Mouse (Mus musculus) liver, embryonic 14.5 days (tissue): ENCODE data around the gene Clec4b1. TPM values are rescaled to one million over a fixed set of nuclear protein-coding genes. Genes with fewer than 3 reads are reported as not detected.
"Not testable (repeated sequence)": the region's sequence is repeated elsewhere in the genome, so short reads cannot be mapped to it uniquely, and the experiment has no call there.

Source experiments
- ATAC-seq: fragments of 200-750 bp; cut with Nextera tagmentation; 2 replicates; pipeline ENCODE4 v1.8.0; 2017; ENCODE audit warnings: moderate number of reproducible peaks, mild to moderate bottlenecking, moderate library complexity; ENCODE audit not compliant: insufficient read depth
- DNase-seq, 3 experiments: peaks; one replicate each; pipeline ENCODE4 v3.0.0-alpha.2; 2012 to 2013; ENCODE audit warnings: low read depth in 3 of 3, low spot score in 3 of 3
- H3K27ac ChIP-seq: fragments of 300-500 bp; sonication (generic); 2 replicates; pipeline ENCODE4 v1.5.1; 2014; ENCODE audit warnings: moderate library complexity, mild to moderate bottlenecking, control low read depth, inconsistent platforms
- H3K27me3 ChIP-seq: fragments of 300-500 bp; sonication (generic); 2 replicates; pipeline ENCODE4 v1.6.1; 2014; ENCODE audit warnings: mild to moderate bottlenecking, low read length, moderate library complexity; ENCODE audit not compliant: control insufficient read depth, insufficient read depth
- H3K36me3 ChIP-seq: fragments of 300-500 bp; sonication (generic); replicated peaks from 2 replicates; pipeline ENCODE4 v1.6.1; 2014; ENCODE audit warnings: low read depth; ENCODE audit not compliant: control insufficient read depth, insufficient read depth
- H3K4me1 ChIP-seq, 2 experiments: fragments of 200-500 bp in 1 of 2; fragments of 300-500 bp in 1 of 2; sonication (generic) in 1 of 2; replicated peaks; 2 replicates each; pipeline ENCODE4 v1.6.1; 2012 to 2014; ENCODE audit warnings: antibody characterized with exemption in 1 of 2, inconsistent platforms in 1 of 2, low read length in 1 of 2; ENCODE audit not compliant: control insufficient read depth in 2 of 2, insufficient read depth in 2 of 2
- H3K4me2 ChIP-seq: fragments of 300-500 bp; sonication (generic); 2 replicates; pipeline ENCODE4 v1.6.1; 2014; ENCODE audit warnings: low read depth, mild to moderate bottlenecking, control low read depth, moderate library complexity
- H3K4me3 ChIP-seq, 2 experiments: fragments of 200-500 bp in 1 of 2; fragments of 300-500 bp in 1 of 2; sonication (generic) in 1 of 2; 2 replicates each; pipeline ENCODE4 v1.5.1; 2012 to 2014; ENCODE audit warnings: low read depth in 2 of 2, low read length in 2 of 2, mild to moderate bottlenecking in 2 of 2, control low read depth in 1 of 2, inconsistent platforms in 1 of 2, moderate library complexity in 1 of 2; ENCODE audit not compliant: insufficient read depth in 1 of 2
- H3K9ac ChIP-seq: fragments of 300-500 bp; sonication (generic); replicated peaks from 2 replicates; pipeline ENCODE4 v1.6.1; 2014; ENCODE audit warnings: mild to moderate bottlenecking, control low read depth, moderate library complexity
- H3K9me3 ChIP-seq: fragments of 300-500 bp; sonication (generic); 2 replicates; pipeline ENCODE4 v1.6.1; 2016; ENCODE audit warnings: low read length, mixed read lengths; ENCODE audit not compliant: control insufficient read depth
- CTCF ChIP-seq: IDR thresholded peaks from 2 replicates; pipeline ENCODE4 v1.5.1; 2016; ENCODE audit warnings: antibody characterized with exemption, low read depth, control low read depth
- EP300 ChIP-seq: IDR thresholded peaks from 2 replicates; pipeline ENCODE4 v1.6.1; 2016; ENCODE audit warnings: antibody characterized with exemption, low read depth
- WGBS: fragments of 180-500 bp; shearing (Covaris S2); extraction: QIAGEN DNeasy Blood & Tissue Kit; methylation state at CpG from one replicate; pipeline ENCODE4 v1.1.7; 2014; ENCODE audit not compliant: insufficient replicate concordance; 5-methylcytosine and 5-hydroxymethylcytosine counted together
- polyA plus RNA-seq, 2 experiments: library from polyadenylated mRNA; depleted of rRNA in 1 of 2; stranded (reverse) in 1 of 2; unstranded in 1 of 2; fragments of >200 nt; fragmentation: Nextera tagmentation in 1 of 2; extraction: Ambion mirVana in 1 of 2; gene quantifications; 2 replicates each; pipeline versions ENCODE4 v1.2.1 to v1.2.3; 2012 to 2014

The Clec4b1 gene
- polyA plus RNA-seq (2012; rRNA removed): 0.06 TPM in 2 replicates
- polyA plus RNA-seq (2014; fragmentation: Nextera tagmentation; extraction: Ambion mirVana): not detected in 2 replicates

- no peak for TF ChIP-seq EP300
- TF ChIP-seq CTCF: no peak
- Histone ChIP-seq H3K9ac (no peak within 1 kb of the TSS), H3K27me3 (no peaks in the 10 kb centered on the region), H3K4me1 (no peaks in the 10 kb centered on the region), H3K27ac (no peak within 1 kb of the TSS), H3K4me2 (no peak within 1 kb of the TSS), H3K9me3 (no peaks in the 10 kb centered on the region), H3K36me3 (no peaks in the 10 kb centered on the region), H3K4me3 (no peak within 1 kb of the TSS)
- ATAC-seq (no peak), DNase-seq (no peak)
- 61% methylated on average over 2 of the region's 2 CpGs for WGBS
Measured at GRCm38 (mm10) chr6:123049742-123050372, at the start of gene Clec4b1. Gene Clec4b1, plus strand, starts transcription at chr6:123049962.

DNA sequence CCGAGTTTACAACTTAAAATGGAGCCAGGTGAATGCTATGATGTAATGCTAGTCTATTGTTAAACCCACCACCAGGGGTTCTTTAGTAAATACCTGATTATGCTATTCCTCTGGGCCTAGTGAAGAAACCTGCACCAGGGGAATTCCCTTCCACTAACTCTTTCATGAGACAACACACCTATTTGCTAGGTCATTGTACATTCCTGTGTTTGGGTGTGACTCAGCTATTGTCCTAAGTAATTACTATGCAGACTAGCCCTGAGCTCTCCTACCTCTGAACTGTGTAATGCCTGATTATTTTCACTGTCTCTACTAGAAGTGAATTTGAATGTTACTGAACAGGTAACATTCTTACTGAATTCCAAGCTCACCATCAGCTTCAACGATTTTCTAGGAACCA, 45.1 kb upstream of the Clec4b1 start:
- not testable (repeated sequence) for H3K27ac ChIP-seq, ATAC-seq, H3K27me3 ChIP-seq, H3K4me3 ChIP-seq, H3K4me2 ChIP-seq, H3K9ac ChIP-seq, H3K36me3 ChIP-seq, H3K9me3 ChIP-seq, H3K4me1 ChIP-seq, DNase-seq
- 49% methylated on average over 2 of the region's 2 CpGs for WGBS

DNA sequence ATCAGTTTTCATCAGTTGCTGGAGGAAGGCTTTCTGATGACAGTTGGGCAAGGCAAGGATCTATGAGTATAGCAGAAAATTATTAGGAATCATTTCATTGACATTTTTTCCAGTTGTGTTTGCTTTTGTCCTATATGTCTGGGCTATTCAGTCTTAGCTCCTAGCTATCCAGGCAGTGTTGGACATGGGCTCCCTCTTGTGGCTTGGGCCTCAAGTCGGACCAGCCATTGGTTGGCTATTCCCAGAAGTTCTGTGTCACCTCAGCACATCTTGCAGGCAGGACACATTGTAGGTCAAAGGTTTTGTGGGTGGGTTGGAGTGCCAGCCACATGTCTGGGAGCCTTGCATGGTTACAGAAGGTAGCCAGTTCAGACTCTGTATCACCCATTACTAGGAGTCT, 44.2 kb upstream of the Clec4b1 start:
- Histone ChIP-seq H3K27me3 (no peaks in the 10 kb centered on the region), H3K4me3 (no peak overlapping the region), H3K36me3 (no peaks in the 10 kb centered on the region), H3K27ac (no peak overlapping the region), H3K4me1 (no peaks in the 10 kb centered on the region), H3K4me2 (no peak overlapping the region), H3K9ac (no peak overlapping the region), H3K9me3 (no peaks in the 10 kb centered on the region)
- DNase-seq: no peak
- ATAC-seq: no peak
- peak; percentile 38; the same call in 1 of the 2 replicates for TF ChIP-seq CTCF
- no peak for TF ChIP-seq EP300
- 35% methylated on average over 1 of the region's 1 CpGs for WGBS

- WGBS: 63% methylated on average over 4 of the region's 4 CpGs
- Histone ChIP-seq H3K4me1 (no peaks in the 10 kb centered on the region), H3K9me3 (no peaks in the 10 kb centered on the region), H3K27me3 (no peaks in the 10 kb centered on the region), H3K9ac (no peak overlapping the region), H3K36me3 (no peaks in the 10 kb centered on the region), H3K27ac (no peak overlapping the region), H3K4me3 (no peak overlapping the region), H3K4me2 (no peak overlapping the region)
- ATAC-seq: no peak
- TF ChIP-seq EP300: no peak
- TF ChIP-seq CTCF: no peak
- DNase-seq: no peak
Measured at GRCm38 (mm10) chr6:123095125-123095843, 45.5 kb downstream of the Clec4b1 start.

GRCm38 (mm10) chr6:123106128-123106527, 56.4 kb downstream of the Clec4b1 start, which contains the start of gene Clec4a2:
Gene Clec4a2, plus strand, starts transcription at chr6:123106428.
- ATAC-seq, H3K9ac ChIP-seq, H3K27ac ChIP-seq, H3K4me1 ChIP-seq, H3K27me3 ChIP-seq, H3K4me3 ChIP-seq, DNase-seq, H3K36me3 ChIP-seq, H3K9me3 ChIP-seq, H3K4me2 ChIP-seq: not testable (repeated sequence)
- WGBS: 28% methylated on average over 1 of the region's 1 CpGs

Other genes with a start within 250 kb of the Clec4b1 start
- 8.7 and 9.6 TPM in 2 replicates for gene Slc2a3, start 248.3 kb upstream of the Clec4b1 start, polyA plus RNA-seq (2012; rRNA removed)
- 13.9 and 16.0 TPM in 2 replicates for gene Slc2a3, start 248.3 kb upstream of the Clec4b1 start, polyA plus RNA-seq (2014; fragmentation: Nextera tagmentation; extraction: Ambion mirVana)
- gene Foxj2, start 230.0 kb upstream of the Clec4b1 start, polyA plus RNA-seq (2012; rRNA removed): 1.3 TPM in 2 replicates
- gene Foxj2, start 230.0 kb upstream of the Clec4b1 start, polyA plus RNA-seq (2014; fragmentation: Nextera tagmentation; extraction: Ambion mirVana): 1.1 and 1.3 TPM in 2 replicates
- 0.55 and 0.57 TPM in 2 replicates for gene C3ar1, start 193.8 kb upstream of the Clec4b1 start, polyA plus RNA-seq (2012; rRNA removed)
- gene C3ar1, start 193.8 kb upstream of the Clec4b1 start, polyA plus RNA-seq (2014; fragmentation: Nextera tagmentation; extraction: Ambion mirVana): 0.59 and 0.66 TPM in 2 replicates
- 13.6 and 13.8 TPM in 2 replicates for gene Necap1, start 175.5 kb upstream of the Clec4b1 start, polyA plus RNA-seq (2012; rRNA removed)
- gene Necap1, start 175.5 kb upstream of the Clec4b1 start, polyA plus RNA-seq (2014; fragmentation: Nextera tagmentation; extraction: Ambion mirVana): 17.9 and 20.1 TPM in 2 replicates
- gene Clec4a1, start 128.1 kb upstream of the Clec4b1 start, polyA plus RNA-seq (2012; rRNA removed): 1.8 and 3.0 TPM in 2 replicates
- gene Clec4a1, start 128.1 kb upstream of the Clec4b1 start, polyA plus RNA-seq (2014; fragmentation: Nextera tagmentation; extraction: Ambion mirVana): 4.1 and 5.9 TPM in 2 replicates
- gene Clec4a3, start 97.4 kb upstream of the Clec4b1 start, polyA plus RNA-seq (2012; rRNA removed): 0.92 and 1.3 TPM in 2 replicates
- gene Clec4a3, start 97.4 kb upstream of the Clec4b1 start, polyA plus RNA-seq (2014; fragmentation: Nextera tagmentation; extraction: Ambion mirVana): 4.8 and 5.1 TPM in 2 replicates
- not detected in 2 replicates for gene Clec4a4, start 59.6 kb upstream of the Clec4b1 start, polyA plus RNA-seq (2012; rRNA removed)
- 0.14 TPM in 1 of 2 replicates, not detected in the other for gene Clec4a4, start 59.6 kb upstream of the Clec4b1 start, polyA plus RNA-seq (2014; fragmentation: Nextera tagmentation; extraction: Ambion mirVana)
- 1.7 and 3.1 TPM in 2 replicates for gene Clec4a2, start 56.5 kb downstream of the Clec4b1 start, polyA plus RNA-seq (2012; rRNA removed)
- 6.5 and 9.9 TPM in 2 replicates for gene Clec4a2, start 56.5 kb downstream of the Clec4b1 start, polyA plus RNA-seq (2014; fragmentation: Nextera tagmentation; extraction: Ambion mirVana)
- gene Clec4b2, start 122.9 kb downstream of the Clec4b1 start, polyA plus RNA-seq (2012; rRNA removed): 0.04 and 0.08 TPM in 2 replicates
- 0.11 TPM in 1 of 2 replicates, not detected in the other for gene Clec4b2, start 122.9 kb downstream of the Clec4b1 start, polyA plus RNA-seq (2014; fragmentation: Nextera tagmentation; extraction: Ambion mirVana)
- gene Clec4n, start 179.9 kb downstream of the Clec4b1 start, polyA plus RNA-seq (2012; rRNA removed): 4.2 and 6.0 TPM in 2 replicates
- gene Clec4n, start 179.9 kb downstream of the Clec4b1 start, polyA plus RNA-seq (2014; fragmentation: Nextera tagmentation; extraction: Ambion mirVana): 12.0 and 14.2 TPM in 2 replicates
- 0.37 and 0.59 TPM in 2 replicates for gene Clec4d, start 212.1 kb downstream of the Clec4b1 start, polyA plus RNA-seq (2012; rRNA removed)
- gene Clec4d, start 212.1 kb downstream of the Clec4b1 start, polyA plus RNA-seq (2014; fragmentation: Nextera tagmentation; extraction: Ambion mirVana): 0.81 and 0.92 TPM in 2 replicates
- gene Clec4e, start 239.9 kb downstream of the Clec4b1 start, polyA plus RNA-seq (2012; rRNA removed): 0.39 and 0.52 TPM in 2 replicates
- 0.85 and 1.7 TPM in 2 replicates for gene Clec4e, start 239.9 kb downstream of the Clec4b1 start, polyA plus RNA-seq (2014; fragmentation: Nextera tagmentation; extraction: Ambion mirVana)